Mouse (Mus musculus): ENCODE results near the gene Prdm2. TPM values are rescaled to one million over a fixed set of nuclear protein-coding genes. Genes with fewer than 3 reads are reported as not detected.
A peak's percentile ranks its signal among the peaks of the same experiment; 100 is the strongest.

Gene Prdm2
- polyA plus RNA-seq, 1 experiment from 2014 or later: 3.3 TPM

GRCm38 (mm10) chr4:143129261-143129760 is 83.5 kb downstream of the Prdm2 start:
- WGBS (ENCODE audit: insufficient replicate concordance): 72% methylated on average over 4 of the region's 4 CpGs
- Histone ChIP-seq H3K4me2 (ENCODE audit: low read depth, low read length) (no peak overlapping the region), H3K27me3 (ENCODE audit: control insufficient read depth, insufficient read depth, low read depth, low read length) (no peaks in the 10 kb centered on the region), H3K27ac (ENCODE audit: low read length) (no peak overlapping the region), H3K9me3 (replicated peaks; ENCODE audit: control insufficient read depth, low read length) (no peaks in the 10 kb centered on the region), H3K4me3 (ENCODE audit: low read depth, low read length) (no peak overlapping the region), H3K36me3 (ENCODE audit: control insufficient read depth, insufficient read depth) (peaks cover 37% of the 10 kb centered on the region), H3K9ac (ENCODE audit: low read depth, low read length) (no peak overlapping the region), H3K4me1 (ENCODE audit: control insufficient read depth, low read depth, low read length) (no peaks in the 10 kb centered on the region)
- no peak for ATAC-seq (ENCODE audit: low read depth)

- Histone ChIP-seq H3K27ac (ENCODE audit: low read length) (no peak overlapping the region), H3K9ac (ENCODE audit: low read depth, low read length) (no peak overlapping the region), H3K36me3 (ENCODE audit: control insufficient read depth, insufficient read depth) (peaks cover 20% of the 10 kb centered on the region), H3K27me3 (ENCODE audit: control insufficient read depth, insufficient read depth, low read depth, low read length) (no peaks in the 10 kb centered on the region), H3K4me3 (ENCODE audit: low read depth, low read length) (no peak overlapping the region), H3K9me3 (replicated peaks; ENCODE audit: control insufficient read depth, low read length) (no peaks in the 10 kb centered on the region), H3K4me2 (ENCODE audit: low read depth, low read length) (no peak overlapping the region), H3K4me1 (ENCODE audit: control insufficient read depth, low read depth, low read length) (no peaks in the 10 kb centered on the region)
- WGBS (ENCODE audit: insufficient replicate concordance): 79% methylated on average over 5 of the region's 5 CpGs
- no peak for ATAC-seq (ENCODE audit: low read depth)
Observed at GRCm38 (mm10) chr4:143127171-143127570, 85.6 kb downstream of the Prdm2 start.

GRCm38 (mm10) chr4:143126476-143126875 is 86.3 kb downstream of the Prdm2 start:
- Histone ChIP-seq H3K4me3 (ENCODE audit: low read depth, low read length) (no peak overlapping the region), H3K9me3 (replicated peaks; ENCODE audit: control insufficient read depth, low read length) (no peaks in the 10 kb centered on the region), H3K9ac (ENCODE audit: low read depth, low read length) (no peak overlapping the region), H3K36me3 (ENCODE audit: control insufficient read depth, insufficient read depth) (peaks cover 14% of the 10 kb centered on the region), H3K27me3 (ENCODE audit: control insufficient read depth, insufficient read depth, low read depth, low read length) (no peaks in the 10 kb centered on the region), H3K4me1 (ENCODE audit: control insufficient read depth, low read depth, low read length) (no peaks in the 10 kb centered on the region), H3K27ac (ENCODE audit: low read length) (no peak overlapping the region), H3K4me2 (ENCODE audit: low read depth, low read length) (no peak overlapping the region)
- 86% methylated on average over 14 of the region's 14 CpGs for WGBS (ENCODE audit: insufficient replicate concordance)
- no peak for ATAC-seq (ENCODE audit: low read depth)

- Histone ChIP-seq H3K27ac (ENCODE audit: low read length) (no peak overlapping the region), H3K9ac (ENCODE audit: low read depth, low read length) (no peak overlapping the region), H3K9me3 (replicated peaks; ENCODE audit: control insufficient read depth, low read length) (no peaks in the 10 kb centered on the region), H3K4me3 (ENCODE audit: low read depth, low read length) (no peak overlapping the region), H3K27me3 (ENCODE audit: control insufficient read depth, insufficient read depth, low read depth, low read length) (no peaks in the 10 kb centered on the region), H3K4me1 (ENCODE audit: control insufficient read depth, low read depth, low read length) (no peaks in the 10 kb centered on the region), H3K4me2 (ENCODE audit: low read depth, low read length) (no peak overlapping the region), H3K36me3 (ENCODE audit: control insufficient read depth, insufficient read depth) (peaks cover 10% of the 10 kb centered on the region; the same call in 1 of the 2 replicates)
- WGBS (ENCODE audit: insufficient replicate concordance): 75% methylated on average over 6 of the region's 6 CpGs
- ATAC-seq (ENCODE audit: low read depth): 0 out of 2 replicates have a peak, but pooled peaks have one; percentile 16
Observed at GRCm38 (mm10) chr4:143125290-143125689, 87.5 kb downstream of the Prdm2 start.

GRCm38 (mm10) chr4:143123043-143123442 is 89.8 kb downstream of the Prdm2 start:
- 80% methylated on average over 10 of the region's 10 CpGs for WGBS (ENCODE audit: insufficient replicate concordance)
- no peak overlapping the region for H3K27ac ChIP-seq (ENCODE audit: low read length)
- H3K4me2 ChIP-seq (ENCODE audit: low read depth, low read length): no peak overlapping the region
- H3K27me3 ChIP-seq (ENCODE audit: control insufficient read depth, insufficient read depth, low read depth, low read length): no peaks in the 10 kb centered on the region
- no peak for ATAC-seq (ENCODE audit: low read depth)
- H3K4me3 ChIP-seq (ENCODE audit: low read depth, low read length): no peak overlapping the region
- H3K9ac ChIP-seq (ENCODE audit: low read depth, low read length): no peak overlapping the region
- H3K4me1 ChIP-seq (ENCODE audit: control insufficient read depth, low read depth, low read length): no peaks in the 10 kb centered on the region
- H3K9me3 ChIP-seq (replicated peaks; ENCODE audit: control insufficient read depth, low read length): no peaks in the 10 kb centered on the region
- H3K36me3 ChIP-seq (ENCODE audit: control insufficient read depth, insufficient read depth): peaks cover 3% of the 10 kb centered on the region; the same call in 1 of the 2 replicates

GRCm38 (mm10) chr4:143121174-143121573 is 91.6 kb downstream of the Prdm2 start:
- Histone ChIP-seq H3K9ac (ENCODE audit: low read depth, low read length) (no peak overlapping the region), H3K4me2 (ENCODE audit: low read depth, low read length) (no peak overlapping the region), H3K4me1 (ENCODE audit: control insufficient read depth, low read depth, low read length) (no peaks in the 10 kb centered on the region), H3K9me3 (replicated peaks; ENCODE audit: control insufficient read depth, low read length) (no peaks in the 10 kb centered on the region), H3K27ac (ENCODE audit: low read length) (no peak overlapping the region), H3K4me3 (ENCODE audit: low read depth, low read length) (no peak overlapping the region), H3K36me3 (ENCODE audit: control insufficient read depth, insufficient read depth) (peaks cover under 1% of the 10 kb centered on the region; the same call in 1 of the 2 replicates), H3K27me3 (ENCODE audit: control insufficient read depth, insufficient read depth, low read depth, low read length) (no peaks in the 10 kb centered on the region)
- no peak for ATAC-seq (ENCODE audit: low read depth)
- 75% methylated on average over 3 of the region's 3 CpGs for WGBS (ENCODE audit: insufficient replicate concordance)

- no peak overlapping the region for H3K4me2 ChIP-seq (ENCODE audit: low read depth, low read length)
- no peak for ATAC-seq (ENCODE audit: low read depth)
- H3K27me3 ChIP-seq (ENCODE audit: control insufficient read depth, insufficient read depth, low read depth, low read length): no peaks in the 10 kb centered on the region
- no peaks in the 10 kb centered on the region for H3K36me3 ChIP-seq (ENCODE audit: control insufficient read depth, insufficient read depth)
- H3K27ac ChIP-seq (ENCODE audit: low read length): no peak overlapping the region
- no peaks in the 10 kb centered on the region for H3K4me1 ChIP-seq (ENCODE audit: control insufficient read depth, low read depth, low read length)
- no peak overlapping the region for H3K9ac ChIP-seq (ENCODE audit: low read depth, low read length)
- no peaks in the 10 kb centered on the region for H3K9me3 ChIP-seq (replicated peaks; ENCODE audit: control insufficient read depth, low read length)
- WGBS (ENCODE audit: insufficient replicate concordance): 77% methylated on average over 8 of the region's 8 CpGs
- H3K4me3 ChIP-seq (ENCODE audit: low read depth, low read length): no peak overlapping the region
Observed at GRCm38 (mm10) chr4:143120008-143120407, 92.8 kb downstream of the Prdm2 start.

GRCm38 (mm10) chr4:143118843-143119242 is 94.0 kb downstream of the Prdm2 start:
- no peak overlapping the region for H3K9ac ChIP-seq (ENCODE audit: low read depth, low read length)
- H3K9me3 ChIP-seq (replicated peaks; ENCODE audit: control insufficient read depth, low read length): no peaks in the 10 kb centered on the region
- no peaks in the 10 kb centered on the region for H3K27me3 ChIP-seq (ENCODE audit: control insufficient read depth, insufficient read depth, low read depth, low read length)
- H3K36me3 ChIP-seq (ENCODE audit: control insufficient read depth, insufficient read depth): no peaks in the 10 kb centered on the region
- 40% methylated on average over 4 of the region's 4 CpGs for WGBS (ENCODE audit: insufficient replicate concordance)
- no peak overlapping the region for H3K4me3 ChIP-seq (ENCODE audit: low read depth, low read length)
- no peaks in the 10 kb centered on the region for H3K4me1 ChIP-seq (ENCODE audit: control insufficient read depth, low read depth, low read length)
- no peak overlapping the region for H3K27ac ChIP-seq (ENCODE audit: low read length)
- peak; percentile 38; the same call in 1 of the 2 replicates for ATAC-seq (ENCODE audit: low read depth)
- no peak overlapping the region for H3K4me2 ChIP-seq (ENCODE audit: low read depth, low read length)

- WGBS (ENCODE audit: insufficient replicate concordance): 77% methylated on average over 12 of the region's 12 CpGs
- H3K9me3 ChIP-seq (replicated peaks; ENCODE audit: control insufficient read depth, low read length): no peaks in the 10 kb centered on the region
- no peak for ATAC-seq (ENCODE audit: low read depth)
- H3K27ac ChIP-seq (ENCODE audit: low read length): no peak overlapping the region
- H3K36me3 ChIP-seq (ENCODE audit: control insufficient read depth, insufficient read depth): no peaks in the 10 kb centered on the region; the same call in 1 of the 2 replicates
- no peaks in the 10 kb centered on the region for H3K27me3 ChIP-seq (ENCODE audit: control insufficient read depth, insufficient read depth, low read depth, low read length)
- no peaks in the 10 kb centered on the region; the same call in 1 of the 2 replicates for H3K4me1 ChIP-seq (ENCODE audit: control insufficient read depth, low read depth, low read length)
- H3K4me2 ChIP-seq (ENCODE audit: low read depth, low read length): no peak overlapping the region
- H3K4me3 ChIP-seq (ENCODE audit: low read depth, low read length): no peak overlapping the region
- H3K9ac ChIP-seq (ENCODE audit: low read depth, low read length): no peak overlapping the region
Observed at GRCm38 (mm10) chr4:143115851-143116250, 96.9 kb downstream of the Prdm2 start.

Measured in liver, embryonic 16.5 days (tissue).